Mouse (Mus musculus): ENCODE measurements at regions not wholly inside any gene's neighbourhood (a gene's known extent, or its start where the extent isn't known, plus 50 kb on each side); places are given as distances from the start of the nearest gene placed in this dataset.

DNA sequence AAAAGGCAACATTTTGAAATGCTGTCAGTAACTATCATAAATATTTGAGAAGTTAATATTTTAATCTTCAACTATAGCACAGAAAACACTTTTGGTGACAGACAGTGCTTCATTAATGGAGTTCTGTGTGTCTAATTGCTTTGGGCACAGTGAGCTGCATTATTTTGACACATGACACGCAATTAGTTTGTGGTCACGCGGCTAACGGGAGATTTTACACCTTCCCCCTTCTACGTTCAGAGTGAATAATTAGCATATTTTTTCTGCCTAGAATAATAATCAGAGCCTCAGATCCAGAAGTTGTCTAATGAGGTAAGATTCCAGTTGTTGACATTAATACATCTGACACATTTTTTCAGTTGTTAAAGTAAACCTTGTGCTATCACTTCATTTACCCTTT is 272.6 kb upstream of the Tmco5 start:
- TF ChIP-seq CTCF (IDR thresholded peaks at IDR 0.05; ENCODE audit: insufficient read depth, low read depth, low read length) (no peak), POLR2A (IDR thresholded peaks at IDR 0.05; ENCODE audit: insufficient read depth, low read depth, low read length) (no peak)
